In the genomic region with DNA sequence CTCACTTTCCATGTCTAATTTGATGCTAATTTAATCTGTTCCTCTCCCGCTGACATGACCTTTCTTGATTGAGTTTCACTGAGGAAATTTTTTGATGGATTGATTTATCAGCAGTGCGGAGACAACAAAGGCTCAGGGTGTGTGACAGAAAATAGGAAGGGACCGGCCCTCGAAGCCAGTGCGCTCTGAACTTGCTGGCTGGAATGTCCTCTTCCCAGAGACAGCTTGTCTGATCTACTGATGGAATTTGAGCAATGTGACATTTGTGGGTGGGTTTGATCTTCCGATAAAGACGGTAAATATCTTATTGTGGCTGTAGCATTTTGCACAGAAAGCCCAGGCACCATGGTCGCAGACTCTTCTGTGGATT, we compare ENCODE assay signal across 9 mouse cellular contexts.
DNase-seq lines count a peak whose midpoint lies in the region; ATAC-seq lines count a peak whose summit lies in the region.
"Had no signal": no experiment of that assay in that cellular context is flagged by ENCODE, and none has a peak within 500 bp of the region (broad histone marks: within the 10 kb centered on the region; RNA-seq: fewer than 3 reads in every experiment).

No protein-coding gene starts in this region.

- no peak for DNase-seq in intestine, embryonic 14.5 days (ENCODE audit: low spot score)
- DNase-seq in ZHBTc4 (ENCODE audit: low read depth, low spot score) (peak; percentile 79), liver (no peak)
- no peak for DNase-seq in frontal cortex, postnatal 14 days (ENCODE audit: low spot score in 2 of 2)

- WGBS in intestine, embryonic 14.5 days: 46% methylated on average over 8 of the region's 8 CpGs
- WGBS in intestine, embryonic 16.5 days: 40% methylated on average over 8 of the region's 8 CpGs
- WGBS in forebrain, embryonic 15.5 days: 17% methylated on average over 8 of the region's 8 CpGs
- WGBS in midbrain, embryonic 12.5 days: 29% methylated on average over 8 of the region's 8 CpGs

- no peaks in the 10 kb centered on the region for H3K27me3 ChIP-seq in intestine, embryonic 14.5 days (replicated peaks; ENCODE audit: control insufficient read depth, insufficient read depth, low read length)
- H3K27me3 ChIP-seq in intestine, embryonic 16.5 days (replicated peaks; ENCODE audit: control insufficient read depth, insufficient read depth, low read length): no peaks in the 10 kb centered on the region
- H3K27me3 ChIP-seq in forebrain, embryonic 15.5 days: no peaks in the 10 kb centered on the region
- peaks cover 3% of the 10 kb centered on the region; the same call in 1 of the 2 replicates for H3K27me3 ChIP-seq in midbrain, embryonic 12.5 days

- H3K4me1 ChIP-seq in intestine, embryonic 14.5 days (replicated peaks; ENCODE audit: control insufficient read depth, insufficient read depth, low read length): peaks cover 10% of the 10 kb centered on the region; the same call in 1 of the 2 replicates
- peaks cover 6% of the 10 kb centered on the region for H3K4me1 ChIP-seq in intestine, embryonic 16.5 days (ENCODE audit: control insufficient read depth, insufficient read depth, low read length)
- peaks cover 33% of the 10 kb centered on the region for H3K4me1 ChIP-seq in forebrain, embryonic 15.5 days
- peaks cover 27% of the 10 kb centered on the region for H3K4me1 ChIP-seq in midbrain, embryonic 12.5 days

- H3K9me3 ChIP-seq in intestine, embryonic 14.5 days (ENCODE audit: control insufficient read depth, low read length): no peaks in the 10 kb centered on the region
- no peaks in the 10 kb centered on the region for H3K9me3 ChIP-seq in intestine, embryonic 16.5 days (ENCODE audit: control insufficient read depth, low read length)
- no peaks in the 10 kb centered on the region for H3K9me3 ChIP-seq in forebrain, embryonic 15.5 days
- H3K9me3 ChIP-seq in midbrain, embryonic 12.5 days: 0 out of 2 replicates have a peak, but pooled peaks cover 8% of the 10 kb centered on the region

- H3K4me2 ChIP-seq in intestine, embryonic 14.5 days (ENCODE audit: low read length): peak overlapping the region; percentile 48
- H3K4me2 ChIP-seq in intestine, embryonic 16.5 days (ENCODE audit: low read depth, low read length): no peak overlapping the region
- peak overlapping the region; percentile 78 for H3K4me2 ChIP-seq in forebrain, embryonic 15.5 days (replicated peaks)
- H3K4me2 ChIP-seq in midbrain, embryonic 12.5 days (replicated peaks): peak overlapping the region; percentile 63

- ATAC-seq in intestine, embryonic 14.5 days (replicated peaks; ENCODE audit: low FRiP score, low TSS enrichment, low read depth): no peak
- ATAC-seq in intestine, embryonic 16.5 days: no peak
- no peak for ATAC-seq in forebrain, embryonic 15.5 days (replicated peaks)
- ATAC-seq in midbrain, embryonic 12.5 days (ENCODE audit: low FRiP score, low read depth): no peak
- ATAC-seq in granulocyte monocyte progenitor cell, adult 5-6 weeks (replicated peaks; ENCODE audit: poor library complexity, severe bottlenecking): no peak

- H3K9ac ChIP-seq in intestine, embryonic 14.5 days (ENCODE audit: low read length): no peak overlapping the region
- no peak overlapping the region for H3K9ac ChIP-seq in intestine, embryonic 16.5 days (ENCODE audit: low read depth, low read length)
- H3K9ac ChIP-seq in forebrain, embryonic 15.5 days (replicated peaks): no peak overlapping the region
- H3K9ac ChIP-seq in midbrain, embryonic 12.5 days (replicated peaks): 0 out of 2 replicates have a peak overlapping the region, but pooled peaks have one; percentile 24

- no peak overlapping the region for H3K27ac ChIP-seq in intestine, embryonic 14.5 days (ENCODE audit: low read depth)
- no peak overlapping the region for H3K27ac ChIP-seq in intestine, embryonic 16.5 days (ENCODE audit: low read length)
- H3K27ac ChIP-seq in forebrain, embryonic 15.5 days (replicated peaks): peak overlapping the region; percentile 31
- peak overlapping the region; percentile 52; the same call in 1 of the 2 replicates for H3K27ac ChIP-seq in midbrain, embryonic 12.5 days (replicated peaks)

- H3K4me3 ChIP-seq in intestine, embryonic 14.5 days (ENCODE audit: low read depth, low read length): no peak overlapping the region
- no peak overlapping the region for H3K4me3 ChIP-seq in intestine, embryonic 16.5 days (ENCODE audit: low read length)
- H3K4me3 ChIP-seq in forebrain, embryonic 15.5 days: peak overlapping the region; percentile 34
- H3K4me3 ChIP-seq in midbrain, embryonic 12.5 days: peak overlapping the region; percentile 38
- H3K4me3 ChIP-seq: myocyte had no signal

- H3K36me3 ChIP-seq in intestine, embryonic 14.5 days (ENCODE audit: control insufficient read depth, insufficient read depth, low read length): no peaks in the 10 kb centered on the region
- H3K36me3 ChIP-seq in intestine, embryonic 16.5 days (ENCODE audit: control insufficient read depth, insufficient read depth, low read length): no peaks in the 10 kb centered on the region
- H3K36me3 ChIP-seq in forebrain, embryonic 15.5 days: no peaks in the 10 kb centered on the region
- no peaks in the 10 kb centered on the region for H3K36me3 ChIP-seq in midbrain, embryonic 12.5 days

Comparison
In these comparisons a context has a peak if more than half of its experiments do, and no peak if none do; other contexts are left out.
1. H3K27ac ChIP-seq: peak in forebrain, embryonic 15.5 days (single experiment) and midbrain, embryonic 12.5 days (single experiment); none in intestine, embryonic 14.5 days (single experiment) and intestine, embryonic 16.5 days (single experiment).
2. H3K4me3 ChIP-seq: peak in forebrain, embryonic 15.5 days (single experiment) and midbrain, embryonic 12.5 days (single experiment); none in intestine, embryonic 14.5 days (single experiment) and intestine, embryonic 16.5 days (single experiment).